Mouse (Mus musculus) small intestine, adult 2 months (tissue): ENCODE results near the gene Tsx. TPM values are rescaled to one million over a fixed set of nuclear protein-coding genes. Genes with fewer than 3 reads are reported as not detected.

Experiments used
- H3K27ac ChIP-seq: fragments of 200-500 bp; 2 replicates; pipeline ENCODE4 v1.5.1; 2012; ENCODE audit warnings: low read depth, low read length, control low read depth, inconsistent platforms; ENCODE audit not compliant: insufficient read depth
- H3K27me3 ChIP-seq: fragments of 200-500 bp; 2 replicates; pipeline ENCODE4 v1.6.1; 2012; ENCODE audit warnings: mild to moderate bottlenecking, moderate library complexity, low read length, inconsistent platforms; ENCODE audit not compliant: control insufficient read depth, insufficient read depth
- H3K36me3 ChIP-seq: fragments of 200-500 bp; 2 replicates; pipeline ENCODE4 v1.6.1; 2012; ENCODE audit warnings: mild to moderate bottlenecking, low read length, control low read depth, inconsistent platforms; ENCODE audit not compliant: control insufficient read depth, insufficient read depth
- H3K4me1 ChIP-seq: fragments of 200-500 bp; 2 replicates; pipeline ENCODE4 v1.6.1; 2012; ENCODE audit warnings: low read length, inconsistent platforms, mixed read lengths; ENCODE audit not compliant: control insufficient read depth, insufficient read depth, insufficient read length
- H3K4me3 ChIP-seq: fragments of 200-500 bp; 2 replicates; pipeline ENCODE4 v1.5.1; 2012; ENCODE audit warnings: low read depth, mild to moderate bottlenecking, control low read depth, inconsistent platforms, low read length, moderate library complexity
- CTCF ChIP-seq: fragments of 200-500 bp; IDR thresholded peaks from 2 replicates; pipeline ENCODE4 v1.5.1; 2012; ENCODE audit warnings: low read depth, mild to moderate bottlenecking, control low read depth, inconsistent platforms, low read length, moderate library complexity, mixed read lengths; ENCODE audit not compliant: insufficient replicate concordance, insufficient read length; ENCODE audit errors: extremely low read depth
- POLR2A ChIP-seq: fragments of 200-500 bp; IDR thresholded peaks from 2 replicates; pipeline ENCODE4 v1.6.1; 2012; ENCODE audit warnings: low read depth, mild to moderate bottlenecking, control low read depth, inconsistent platforms, low read length, moderate library complexity
- WGBS: fragments of 180-500 bp; shearing (Covaris S2); methylation state at CpG from one replicate; pipeline ENCODE4 v1.1.7; 2018; 5-methylcytosine and 5-hydroxymethylcytosine counted together
- polyA plus RNA-seq: library from polyadenylated mRNA; depleted of rRNA; stranded (reverse); fragments of >200 nt; gene quantifications from 2 replicates; pipeline ENCODE4 v1.2.3, GENCODE M21; 2012

Tsx gene
- polyA plus RNA-seq, 1 experiment, result 0.20 TPM

- TF ChIP-seq POLR2A, result no peak
- TF ChIP-seq CTCF, result no peak
- no peak overlapping the region for H3K27ac ChIP-seq
- H3K4me1 ChIP-seq, result no peaks in the 10 kb centered on the region
- H3K36me3 ChIP-seq, result no peaks in the 10 kb centered on the region
- WGBS, result 71% methylated on average over 1 of the region's 1 CpGs
- no peak overlapping the region for H3K4me3 ChIP-seq
- H3K27me3 ChIP-seq, result no peaks in the 10 kb centered on the region
These were observed 20.4 kb upstream of the Tsx start for GRCm38 (mm10) chrX:103393841-103394240.

DNA sequence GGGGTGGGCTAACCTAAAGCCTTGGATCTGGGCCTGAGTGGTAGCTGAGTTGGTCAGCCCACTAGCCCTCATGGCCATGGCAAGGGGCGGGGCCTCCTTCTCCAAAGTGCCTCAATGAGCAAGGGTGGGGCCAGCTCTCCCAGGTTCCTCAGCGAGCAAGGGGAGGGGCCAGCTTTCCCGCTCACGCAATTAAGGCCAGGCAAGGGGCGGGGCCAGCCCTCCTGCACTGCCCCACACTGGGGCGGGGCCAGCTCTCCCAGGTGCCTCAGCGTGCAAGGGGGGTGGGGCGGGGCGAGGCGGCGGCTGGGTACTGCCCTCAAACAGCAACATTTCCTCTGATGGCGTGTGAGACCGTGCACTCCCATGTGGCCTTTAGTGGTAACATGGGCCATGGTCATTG, 9.2 kb upstream of the Tsx start:
- WGBS, result 52% methylated on average over 12 of the region's 13 CpGs
- Histone ChIP-seq H3K4me3 (no peak overlapping the region), H3K36me3 (no peaks in the 10 kb centered on the region), H3K27ac (no peak overlapping the region), H3K4me1 (no peaks in the 10 kb centered on the region), H3K27me3 (no peaks in the 10 kb centered on the region)
- TF ChIP-seq POLR2A (no peak), CTCF (no peak)

- Histone ChIP-seq H3K27me3 (no peaks in the 10 kb centered on the region), H3K4me3 (no peak within 1 kb of the TSS), H3K36me3 (no peaks in the 10 kb centered on the region), H3K27ac (no peak within 1 kb of the TSS), H3K4me1 (no peaks in the 10 kb centered on the region)
- WGBS, result 91% methylated on average over 2 of the region's 2 CpGs
- TF ChIP-seq CTCF, result no peak
- TF ChIP-seq POLR2A, result no peak
These were observed 7.4 kb downstream of the Tsx start, which contains the start of gene Gm26992 for GRCm38 (mm10) chrX:103421710-103422109. TSS of gene Gm26992 (plus strand) at chrX:103422010.

GRCm38 (mm10) chrX:103427677-103428076, 13.4 kb downstream of the Tsx start:
- H3K4me3 ChIP-seq, result no peak overlapping the region
- H3K27ac ChIP-seq, result no peak overlapping the region
- H3K36me3 ChIP-seq, result no peaks in the 10 kb centered on the region
- no peak for TF ChIP-seq CTCF
- no peak for TF ChIP-seq POLR2A
- H3K27me3 ChIP-seq, result no peaks in the 10 kb centered on the region
- 78% methylated on average over 7 of the region's 7 CpGs for WGBS
- no peaks in the 10 kb centered on the region for H3K4me1 ChIP-seq

DNA sequence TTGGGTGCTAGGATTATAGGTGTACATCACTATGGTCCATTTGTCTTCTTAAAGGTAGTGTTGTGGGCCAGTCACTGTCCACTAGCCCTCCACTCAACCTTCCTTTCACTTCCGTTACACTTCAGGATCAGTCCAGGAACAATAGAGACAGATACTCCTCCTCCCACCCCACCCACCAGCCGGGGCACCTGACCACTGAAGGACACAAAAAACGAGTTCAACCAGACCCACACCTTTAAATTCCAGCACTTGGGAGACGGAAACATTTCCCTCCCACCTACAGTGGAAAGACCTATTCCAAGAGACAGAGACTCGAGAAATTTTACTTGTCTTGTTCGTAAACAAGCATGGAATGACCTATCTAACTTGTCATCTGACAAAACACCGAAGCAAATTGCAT, 18.0 kb downstream of the Tsx start:
- H3K27ac ChIP-seq, result no peak overlapping the region
- TF ChIP-seq CTCF (no peak), POLR2A (no peak)
- H3K4me1 ChIP-seq, result no peaks in the 10 kb centered on the region
- WGBS, result 46% methylated on average over 7 of the region's 7 CpGs
- H3K36me3 ChIP-seq, result no peaks in the 10 kb centered on the region
- H3K4me3 ChIP-seq, result no peak overlapping the region
- H3K27me3 ChIP-seq, result no peaks in the 10 kb centered on the region

DNA sequence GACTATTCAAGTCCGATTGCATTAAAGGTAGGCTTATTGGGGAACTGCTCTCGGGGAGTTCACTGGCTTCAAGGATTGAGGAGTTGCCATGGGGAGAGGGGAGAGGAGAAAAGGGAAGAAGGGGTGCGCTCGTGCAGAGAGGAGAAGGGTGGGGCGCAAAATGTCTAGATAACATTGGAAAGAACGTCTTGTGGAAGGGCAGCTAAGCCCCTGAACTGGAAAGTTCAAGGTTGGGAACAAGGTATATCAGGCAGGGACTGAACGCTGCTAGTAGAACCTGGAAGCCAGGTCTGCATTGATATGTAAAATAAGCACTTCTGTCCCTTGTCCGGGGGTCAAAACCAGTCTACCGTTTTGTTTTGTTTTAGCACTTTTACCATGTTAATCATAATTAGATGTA, 23.8 kb downstream of the Tsx start:
- Histone ChIP-seq H3K4me1 (no peaks in the 10 kb centered on the region), H3K36me3 (no peaks in the 10 kb centered on the region), H3K27ac (no peak overlapping the region), H3K4me3 (no peak overlapping the region), H3K27me3 (no peaks in the 10 kb centered on the region)
- whole genome bisulfite sequencing, result 15% methylated on average over 9 of the region's 9 CpGs
- TF ChIP-seq CTCF (no peak), POLR2A (no peak)

GRCm38 (mm10) chrX:103440803-103441202, 26.5 kb downstream of the Tsx start:
- Histone ChIP-seq H3K36me3 (no peaks in the 10 kb centered on the region), H3K27ac (no peak overlapping the region), H3K27me3 (no peaks in the 10 kb centered on the region), H3K4me1 (no peaks in the 10 kb centered on the region), H3K4me3 (no peak overlapping the region)
- TF ChIP-seq CTCF, result no peak
- no peak for TF ChIP-seq POLR2A
- 0% methylated on average over 1 of the region's 1 CpGs for WGBS
